In genomic region chr16:76372941-76373561, GRCm38 (mm10) we compare ENCODE assay signal across 8 mouse cellular contexts. TPM values are rescaled to one million over a fixed set of nuclear protein-coding genes. Genes with fewer than 3 reads are reported as not detected.
DNase-seq lines count a peak whose midpoint lies in the region; ATAC-seq and TF ChIP-seq lines count a peak whose summit lies in the region.

No protein-coding gene starts in this region.

- H3K27ac ChIP-seq in forebrain, embryonic 14.5 days (ENCODE audit: low read depth, low read length), result peak overlapping the region; percentile 96
- peak overlapping the region; percentile 99 for H3K27ac ChIP-seq in lung, embryonic 14.5 days (ENCODE audit: low read depth)

- peak; percentile 76 for DNase-seq in ES-CJ7 (ENCODE audit: low read depth, low spot score)
- peak; percentile 80 for DNase-seq in cerebellum, adult 11 months
- peak; percentile 91 for DNase-seq in forebrain, embryonic 14.5 days (ENCODE audit: low spot score)
- DNase-seq in heart, postnatal 14 days, result peak; percentile 90 to 91
- peak; percentile 74 to 87 for DNase-seq in layer of hippocampus, adult 18-20 months (ENCODE audit: low spot score in 2 of 2)
- peak; percentile 95 for DNase-seq in lung, embryonic 14.5 days
- peak; percentile 79 for DNase-seq in testis, postnatal 14 days (ENCODE audit: low spot score)

- H3K9me3 ChIP-seq in forebrain, embryonic 14.5 days (replicated peaks; ENCODE audit: control insufficient read depth, low read length), result no peaks in the 10 kb centered on the region
- H3K9me3 ChIP-seq in lung, embryonic 14.5 days (ENCODE audit: low read depth, low read length), result no peaks in the 10 kb centered on the region

- no peaks in the 10 kb centered on the region for H3K27me3 ChIP-seq in forebrain, embryonic 14.5 days (replicated peaks; ENCODE audit: control insufficient read depth, insufficient read depth, low read length)
- no peaks in the 10 kb centered on the region for H3K27me3 ChIP-seq in lung, embryonic 14.5 days (ENCODE audit: insufficient read depth, low read length)

- intact Hi-C loops in heart, postnatal 14 days (cut with DNase I), result loop anchor here (5.0 to 10.0 kb wide), 4 partner anchors 76 to 606 kb away; partner anchors contain the start of gene Hspa13

- peak overlapping the region; percentile 71 for H3K4me2 ChIP-seq in forebrain, embryonic 14.5 days (ENCODE audit: low read length)
- H3K4me2 ChIP-seq in lung, embryonic 14.5 days, result peak overlapping the region; percentile 85

- ATAC-seq in forebrain, embryonic 14.5 days, result peak; percentile 94
- peak; percentile 94 for ATAC-seq in lung, embryonic 14.5 days (ENCODE audit: insufficient read depth)
- ATAC-seq in neutrophil, adult 5-6 weeks (ENCODE audit: extremely low read depth, insufficient number of reproducible peaks, low FRiP score, poor library complexity, severe bottlenecking), result peak; percentile 69

- no peaks in the 10 kb centered on the region for H3K36me3 ChIP-seq in forebrain, embryonic 14.5 days (ENCODE audit: control insufficient read depth, insufficient read depth, low read length)
- no peaks in the 10 kb centered on the region for H3K36me3 ChIP-seq in lung, embryonic 14.5 days (ENCODE audit: insufficient read depth)

- H3K9ac ChIP-seq in forebrain, embryonic 14.5 days (ENCODE audit: low read length), result peak overlapping the region; percentile 86
- H3K9ac ChIP-seq in lung, embryonic 14.5 days, result peak overlapping the region; percentile 98

- H3K4me1 ChIP-seq in forebrain, embryonic 14.5 days (ENCODE audit: control insufficient read depth, insufficient read depth, low read length), result peaks cover 14% of the 10 kb centered on the region
- peaks cover 13% of the 10 kb centered on the region for H3K4me1 ChIP-seq in lung, embryonic 14.5 days (ENCODE audit: insufficient read depth)

- peak overlapping the region; percentile 71 for H3K4me3 ChIP-seq in forebrain, embryonic 14.5 days (ENCODE audit: low read depth, low read length)
- peak overlapping the region; percentile 87 for H3K4me3 ChIP-seq in lung, embryonic 14.5 days (ENCODE audit: low read depth, low read length)

- peak; percentile 71 for TF ChIP-seq CTCF in lung, embryonic 14.5 days (IDR thresholded peaks at IDR 0.05; ENCODE audit: low read depth)

- under 1% methylated on average over 41 of the region's 70 CpGs for WGBS in forebrain, embryonic 14.5 days
- WGBS in lung, embryonic 14.5 days, result under 1% methylated on average over 64 of the region's 70 CpGs

RNA-seq across cellular contexts. Expression of gene Nrip1, which starts 0.6 kb away (rescaled TPM):
- polyA plus RNA-seq in forebrain, embryonic 14.5 days (2014; fragmentation: Nextera tagmentation; extraction: Ambion mirVana), result 16.5 and 24.0 TPM in 2 replicates
- total RNA-seq in heart, postnatal 14 days (2021), result 10 to 100 TPM; 28.7 to 29.2 TPM
- 10 to 100 TPM; 58.0 to 58.7 TPM for total RNA-seq in layer of hippocampus, adult 18-20 months (2021)
- polyA plus RNA-seq in lung, embryonic 14.5 days (2014; fragmentation: Nextera tagmentation; extraction: Ambion mirVana), result 53.1 and 55.2 TPM in 2 replicates
- total RNA-seq in neutrophil, adult 5-6 weeks (2017), result 17.3 and 21.2 TPM in 2 replicates

Comparison
In these comparisons a context has a peak if more than half of its experiments do, and no peak if none do; other contexts are left out.
1. Peak in every context shown above with its lines: DNase-seq, ATAC-seq, H3K4me3 ChIP-seq and H3K27ac ChIP-seq.